Mouse (Mus musculus) midbrain, embryonic 16.5 days (tissue): ENCODE measurements around the gene Ddah2. TPM values are rescaled to one million over a fixed set of nuclear protein-coding genes. Genes with fewer than 3 reads are reported as not detected.
A peak's percentile ranks its signal among the peaks of the same experiment; 100 is the strongest.

Experiments used
- ATAC-seq: fragments of 200-750 bp; cut with Nextera tagmentation; 2 replicates; pipeline ENCODE4 v1.8.0; 2017; ENCODE audit warnings: moderate TSS enrichment
- H3K27ac ChIP-seq: fragments of 300-500 bp; sonication (generic); 2 replicates; pipeline ENCODE4 v1.5.1; 2014; ENCODE audit warnings: mild to moderate bottlenecking, low read length, mixed read lengths
- H3K27me3 ChIP-seq: fragments of 300-500 bp; sonication (generic); 2 replicates; pipeline ENCODE4 v1.6.1; 2014; ENCODE audit warnings: low read depth, low read length, mixed read lengths; ENCODE audit not compliant: control insufficient read depth, insufficient read depth
- H3K36me3 ChIP-seq: fragments of 300-500 bp; sonication (generic); 2 replicates; pipeline ENCODE4 v1.6.1; 2014; ENCODE audit warnings: mild to moderate bottlenecking, low read length, moderate library complexity, mixed read lengths; ENCODE audit not compliant: control insufficient read depth, insufficient read depth
- H3K4me1 ChIP-seq: fragments of 300-500 bp; sonication (generic); 2 replicates; pipeline ENCODE4 v1.6.1; 2014; ENCODE audit warnings: mild to moderate bottlenecking, low read length, mixed read lengths; ENCODE audit not compliant: control insufficient read depth, insufficient read depth
- H3K4me2 ChIP-seq: fragments of 300-500 bp; sonication (generic); 2 replicates; pipeline ENCODE4 v1.6.1; 2014; ENCODE audit warnings: mild to moderate bottlenecking, low read length, mixed read lengths
- H3K4me3 ChIP-seq: fragments of 300-500 bp; sonication (generic); 2 replicates; pipeline ENCODE4 v1.5.1; 2014; ENCODE audit warnings: low read depth, mild to moderate bottlenecking, low read length, moderate library complexity, mixed read lengths
- H3K9ac ChIP-seq: fragments of 300-500 bp; sonication (generic); 2 replicates; pipeline ENCODE4 v1.6.1; 2014; ENCODE audit warnings: low read depth, low read length, mixed read lengths
- H3K9me3 ChIP-seq: fragments of 300-500 bp; sonication (generic); replicated peaks from 2 replicates; pipeline ENCODE4 v1.6.1; 2014; ENCODE audit warnings: mild to moderate bottlenecking, low read length, mixed read lengths; ENCODE audit not compliant: control insufficient read depth, poor library complexity, severe bottlenecking
- WGBS: fragments of 180-500 bp; shearing (Covaris S2); extraction: QIAGEN DNeasy Blood & Tissue Kit; methylation state at CpG from one replicate; pipeline ENCODE4 v1.1.7; 2014; 5-methylcytosine and 5-hydroxymethylcytosine counted together
- polyA plus RNA-seq: library from polyadenylated mRNA; unstranded; fragments of >200 nt; fragmentation: Nextera tagmentation; extraction: Ambion mirVana; gene quantifications from 2 replicates; pipeline ENCODE4 v1.2.1, GENCODE M21; 2015

Gene Ddah2
- polyA plus RNA-seq, 1 experiment from 2014 or later, result 312 TPM

- no peak for ATAC-seq
- peaks cover 35% of the 10 kb centered on the region for H3K36me3 ChIP-seq
- 71% methylated on average over 6 of the region's 6 CpGs for WGBS
These were observed 44.4 kb downstream of the Ddah2 start for GRCm38 (mm10) chr17:35103221-35103690.

GRCm38 (mm10) chr17:35104079-35104478 lies 45.2 kb downstream of the Ddah2 start:
- Histone ChIP-seq H3K9ac (0 out of 2 replicates have a peak overlapping the region, but pooled peaks have one; percentile 10), H3K27ac (no peak overlapping the region), H3K27me3 (no peaks in the 10 kb centered on the region), H3K36me3 (peaks cover 31% of the 10 kb centered on the region), H3K9me3 (no peaks in the 10 kb centered on the region), H3K4me1 (no peaks in the 10 kb centered on the region; the same call in 1 of the 2 replicates), H3K4me2 (no peak overlapping the region), H3K4me3 (no peak overlapping the region)
- ATAC-seq, result no peak
- 95% methylated on average over 7 of the region's 7 CpGs for WGBS

More at GRCm38 (mm10) chr17:35103221-35103690, 44.4 kb downstream of the Ddah2 start:
- Histone ChIP-seq H3K9me3 (no peaks in the 10 kb centered on the region), H3K4me1 (no peaks in the 10 kb centered on the region; the same call in 1 of the 2 replicates), H3K27me3 (no peaks in the 10 kb centered on the region), H3K4me3 (no peak overlapping the region), H3K4me2 (no peak overlapping the region), H3K9ac (no peak overlapping the region), H3K27ac (no peak overlapping the region)

DNA sequence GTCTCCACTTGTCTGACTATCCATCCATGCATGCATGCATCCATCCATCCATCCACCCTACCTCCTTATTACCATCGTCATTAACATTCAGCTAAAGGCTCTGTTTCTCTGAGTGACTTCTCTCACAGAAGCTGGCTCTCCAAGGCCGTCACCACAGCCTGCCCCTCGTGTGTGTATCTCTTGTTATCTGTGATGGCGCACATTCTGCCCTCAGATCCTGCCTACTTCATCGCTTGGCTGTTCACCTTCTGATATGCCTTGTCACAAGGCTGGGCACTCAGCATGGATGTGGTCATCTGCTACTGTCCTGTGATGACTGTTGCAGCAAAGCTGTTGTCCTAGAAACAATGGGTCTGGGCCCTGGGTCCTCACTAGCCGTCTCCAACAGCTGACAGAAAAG lies 45.9 kb downstream of the Ddah2 start:
- no peak overlapping the region for H3K27ac ChIP-seq
- H3K27me3 ChIP-seq, result no peaks in the 10 kb centered on the region
- no peak overlapping the region for H3K4me2 ChIP-seq
- ATAC-seq, result no peak
- no peaks in the 10 kb centered on the region for H3K9me3 ChIP-seq
- 77% methylated on average over 6 of the region's 6 CpGs for WGBS
- peaks cover 25% of the 10 kb centered on the region for H3K36me3 ChIP-seq
- H3K9ac ChIP-seq, result no peak overlapping the region
- no peak overlapping the region for H3K4me3 ChIP-seq
- H3K4me1 ChIP-seq, result no peaks in the 10 kb centered on the region; the same call in 1 of the 2 replicates

DNA sequence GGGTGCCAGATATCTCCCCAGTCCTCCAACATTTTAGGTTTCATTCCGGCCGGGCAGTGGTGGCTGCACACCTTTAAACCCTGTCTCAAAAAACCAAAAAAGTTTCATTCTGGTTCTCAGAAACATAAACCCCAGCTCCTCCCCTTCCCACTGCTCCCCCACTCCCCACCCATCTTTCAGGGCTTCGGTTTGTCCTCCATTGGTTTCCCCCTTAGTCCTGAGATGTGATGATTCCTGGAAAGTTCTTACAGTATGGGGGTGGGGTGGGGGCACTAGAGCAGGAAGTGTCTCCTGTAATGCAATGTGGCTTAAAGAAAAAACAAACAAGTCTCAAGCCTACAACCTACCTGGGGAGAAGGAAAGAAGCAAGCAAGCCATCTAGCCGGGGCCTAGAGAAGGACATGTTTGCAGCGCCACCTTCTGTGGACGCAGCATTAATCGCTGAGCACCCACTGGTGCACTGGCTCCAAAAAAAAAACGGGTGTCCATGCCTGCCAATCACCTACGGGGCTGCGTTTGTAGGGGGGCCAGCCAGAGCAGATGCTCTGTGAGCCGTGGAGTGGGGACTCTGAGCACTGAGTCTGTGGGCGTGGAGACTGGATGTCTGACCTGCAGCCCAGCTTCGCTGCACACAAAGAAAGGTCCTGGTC lies 47.0 kb downstream of the Ddah2 start:
- ATAC-seq, result no peak
- no peak overlapping the region for H3K4me3 ChIP-seq
- no peak overlapping the region for H3K27ac ChIP-seq

DNA sequence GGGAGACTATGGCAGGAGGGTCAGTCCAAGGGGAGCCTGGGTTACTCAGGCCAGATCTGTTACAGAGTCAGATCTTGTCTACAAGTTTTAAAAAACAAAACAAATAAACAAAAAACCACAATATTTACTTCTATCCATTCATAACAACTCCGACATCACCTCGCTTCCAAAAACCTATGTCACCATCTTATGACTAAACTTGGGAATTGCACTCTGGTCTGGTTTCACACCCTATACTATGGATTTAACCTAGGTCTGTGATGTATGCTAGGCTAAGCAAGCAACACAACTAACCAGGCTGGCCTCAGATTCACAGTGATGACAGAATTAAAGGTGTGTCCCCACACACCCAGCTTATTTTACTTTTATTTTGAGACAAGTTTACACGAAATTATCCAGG lies 47.7 kb downstream of the Ddah2 start:
- Histone ChIP-seq H3K27ac (no peak overlapping the region), H3K4me3 (no peak overlapping the region), H3K9me3 (no peaks in the 10 kb centered on the region), H3K27me3 (no peaks in the 10 kb centered on the region; the same call in 1 of the 2 replicates), H3K9ac (no peak overlapping the region), H3K4me2 (no peak overlapping the region), H3K4me1 (no peaks in the 10 kb centered on the region; the same call in 1 of the 2 replicates), H3K36me3 (peaks cover 16% of the 10 kb centered on the region)
- WGBS, result 64% methylated on average over 3 of the region's 3 CpGs
- ATAC-seq, result no peak

More for the DNA sequence above, 47.0 kb downstream of the Ddah2 start:
- H3K27me3 ChIP-seq, result no peaks in the 10 kb centered on the region; the same call in 1 of the 2 replicates
- no peaks in the 10 kb centered on the region; the same call in 1 of the 2 replicates for H3K4me1 ChIP-seq
- H3K36me3 ChIP-seq, result peaks cover 20% of the 10 kb centered on the region
- WGBS, result 21% methylated on average over 13 of the region's 13 CpGs
- peak overlapping the region; percentile 43; the same call in 1 of the 2 replicates for H3K9ac ChIP-seq
- H3K4me2 ChIP-seq, result peak overlapping the region; percentile 23; the same call in 1 of the 2 replicates
- H3K9me3 ChIP-seq, result no peaks in the 10 kb centered on the region

- peaks cover 8% of the 10 kb centered on the region; the same call in 1 of the 2 replicates for H3K36me3 ChIP-seq
- no peak within 1 kb of the TSS for H3K9ac ChIP-seq
- no peaks in the 10 kb centered on the region for H3K9me3 ChIP-seq
- no peak within 1 kb of the TSS for H3K27ac ChIP-seq
- H3K27me3 ChIP-seq, result no peaks in the 10 kb centered on the region; the same call in 1 of the 2 replicates
- H3K4me2 ChIP-seq, result no peak within 1 kb of the TSS
- 87% methylated on average over 6 of the region's 6 CpGs for WGBS
- H3K4me1 ChIP-seq, result no peaks in the 10 kb centered on the region; the same call in 1 of the 2 replicates
- H3K4me3 ChIP-seq, result no peak within 1 kb of the TSS
- no peak for ATAC-seq
These were observed 49.3 kb downstream of the Ddah2 start, which contains the start of gene Ly6g5c for GRCm38 (mm10) chr17:35108097-35108496. Ly6g5c (plus strand) TSS chr17:35108279.

Other genes starting within 250 kb of the Ddah2 start
- gene Stk19, start 222.1 kb upstream of the Ddah2 start, polyA plus RNA-seq, result 40.6 and 43.2 TPM in 2 replicates
- gene Dxo, start 222.0 kb upstream of the Ddah2 start, polyA plus RNA-seq, result 73.1 and 73.2 TPM in 2 replicates
- gene Skiv2l, start 208.8 kb upstream of the Ddah2 start, polyA plus RNA-seq, result 62.1 and 62.4 TPM in 2 replicates
- gene Nelfe, start 208.6 kb upstream of the Ddah2 start, polyA plus RNA-seq, result 79.8 and 86.5 TPM in 2 replicates
- gene Cfb, start 196.5 kb upstream of the Ddah2 start, polyA plus RNA-seq, result 0.51 and 1.4 TPM in 2 replicates
- gene Zbtb12, start 179.6 kb upstream of the Ddah2 start, polyA plus RNA-seq, result 12.4 and 13.1 TPM in 2 replicates
- gene Gm20547, start 177.0 kb upstream of the Ddah2 start, polyA plus RNA-seq, result 0.16 TPM in 1 of 2 replicates, not detected in the other
- gene C2, start 160.8 kb upstream of the Ddah2 start, polyA plus RNA-seq, result 1.6 and 2.4 TPM in 2 replicates
- 99.8 and 102 TPM in 2 replicates for gene Ehmt2, start 160.6 kb upstream of the Ddah2 start, polyA plus RNA-seq
- gene Slc44a4, start 144.6 kb upstream of the Ddah2 start, polyA plus RNA-seq, result 0.09 TPM in 1 of 2 replicates, not detected in the other
- gene Neu1, start 127.8 kb upstream of the Ddah2 start, polyA plus RNA-seq, result 38.6 and 42.3 TPM in 2 replicates
- gene Hspa1b, start 99.8 kb upstream of the Ddah2 start, polyA plus RNA-seq, result 0.24 TPM in 1 of 2 replicates, not detected in the other
- not detected in 2 replicates for gene Gm20481, start 89.1 kb upstream of the Ddah2 start, polyA plus RNA-seq
- gene Hspa1a, start 86.9 kb upstream of the Ddah2 start, polyA plus RNA-seq, result 13.4 and 19.3 TPM in 2 replicates
- gene Hspa1l, start 86.3 kb upstream of the Ddah2 start, polyA plus RNA-seq, result 2.0 and 2.4 TPM in 2 replicates
- gene Lsm2, start 77.2 kb upstream of the Ddah2 start, polyA plus RNA-seq, result 97.2 and 107 TPM in 2 replicates
- gene Vars, start 58.0 kb upstream of the Ddah2 start, polyA plus RNA-seq, result 54.8 and 56.5 TPM in 2 replicates
- 0.16 and 0.26 TPM in 2 replicates for gene Vwa7, start 42.5 kb upstream of the Ddah2 start, polyA plus RNA-seq
- gene Sapcd1, start 31.0 kb upstream of the Ddah2 start, polyA plus RNA-seq, result 0.71 and 1.1 TPM in 2 replicates
- 1.9 and 2.4 TPM in 2 replicates for gene Msh5, start 12.3 kb upstream of the Ddah2 start, polyA plus RNA-seq
- gene Clic1, start 9.1 kb upstream of the Ddah2 start, polyA plus RNA-seq, result 51.2 and 54.7 TPM in 2 replicates
- gene Ly6g6c, start 6.4 kb downstream of the Ddah2 start, polyA plus RNA-seq, result 0.30 TPM in 1 of 2 replicates, not detected in the other
- 0.12 and 0.15 TPM in 2 replicates for gene Mpig6b, start 7.1 kb downstream of the Ddah2 start, polyA plus RNA-seq
- 0.26 and 0.31 TPM in 2 replicates for gene Ly6g6e, start 17.9 kb downstream of the Ddah2 start, polyA plus RNA-seq
- gene Ly6g6d, start 19.0 kb downstream of the Ddah2 start, polyA plus RNA-seq, result 0.57 and 1.5 TPM in 2 replicates
- not detected in 2 replicates for gene Ly6g6f, start 26.6 kb downstream of the Ddah2 start, polyA plus RNA-seq
- 105 and 107 TPM in 2 replicates for gene Abhd16a, start 30.2 kb downstream of the Ddah2 start, polyA plus RNA-seq
- not detected in 2 replicates for gene Ly6g5c, start 49.2 kb downstream of the Ddah2 start, polyA plus RNA-seq
- gene Ly6g5b, start 56.4 kb downstream of the Ddah2 start, polyA plus RNA-seq, result 1.5 TPM in 2 replicates
- gene Gpank1, start 62.4 kb downstream of the Ddah2 start, polyA plus RNA-seq, result 24.3 and 26.4 TPM in 2 replicates
- gene Csnk2b, start 63.0 kb downstream of the Ddah2 start, polyA plus RNA-seq, result 315 and 331 TPM in 2 replicates
- gene D17H6S53E, start 67.3 kb downstream of the Ddah2 start, polyA plus RNA-seq, result 7.8 and 8.7 TPM in 2 replicates
- 0.24 and 0.29 TPM in 2 replicates for gene Apom, start 73.0 kb downstream of the Ddah2 start, polyA plus RNA-seq
- gene Bag6, start 76.1 kb downstream of the Ddah2 start, polyA plus RNA-seq, result 70.5 and 75.7 TPM in 2 replicates
- gene Prrc2a, start 105.9 kb downstream of the Ddah2 start, polyA plus RNA-seq, result 148 and 167 TPM in 2 replicates
- gene Aif1, start 117.0 kb downstream of the Ddah2 start, polyA plus RNA-seq, result 6.2 and 6.9 TPM in 2 replicates
- 4.7 and 5.9 TPM in 2 replicates for gene Lst1, start 129.4 kb downstream of the Ddah2 start, polyA plus RNA-seq
- 0.48 and 0.62 TPM in 2 replicates for gene Ltb, start 135.4 kb downstream of the Ddah2 start, polyA plus RNA-seq
- not detected in 2 replicates for gene Tnf, start 143.0 kb downstream of the Ddah2 start, polyA plus RNA-seq
- 0.45 and 1.1 TPM in 2 replicates for gene Lta, start 146.3 kb downstream of the Ddah2 start, polyA plus RNA-seq
- gene Gm16181, start 161.8 kb downstream of the Ddah2 start, polyA plus RNA-seq, result 0.38 and 0.57 TPM in 2 replicates
- gene Atp6v1g2, start 174.6 kb downstream of the Ddah2 start, polyA plus RNA-seq, result 111 and 139 TPM in 2 replicates
- gene Nfkbil1, start 176.8 kb downstream of the Ddah2 start, polyA plus RNA-seq, result 9.2 and 9.4 TPM in 2 replicates
- 339 and 357 TPM in 2 replicates for gene Ddx39b, start 182.7 kb downstream of the Ddah2 start, polyA plus RNA-seq
- gene H2-D1, start 203.7 kb downstream of the Ddah2 start, polyA plus RNA-seq, result 82.5 and 109 TPM in 2 replicates